Mouse (Mus musculus) lung, postnatal 25 days (tissue): ENCODE results near the gene Ugdh.
A peak's percentile ranks its signal among the peaks of the same experiment; 100 is the strongest.

Source experiments
- DNase-seq: peaks from one replicate; pipeline ENCODE4 v3.0.0; 2022; ENCODE audit warnings: low spot score

Ugdh gene

DNA sequence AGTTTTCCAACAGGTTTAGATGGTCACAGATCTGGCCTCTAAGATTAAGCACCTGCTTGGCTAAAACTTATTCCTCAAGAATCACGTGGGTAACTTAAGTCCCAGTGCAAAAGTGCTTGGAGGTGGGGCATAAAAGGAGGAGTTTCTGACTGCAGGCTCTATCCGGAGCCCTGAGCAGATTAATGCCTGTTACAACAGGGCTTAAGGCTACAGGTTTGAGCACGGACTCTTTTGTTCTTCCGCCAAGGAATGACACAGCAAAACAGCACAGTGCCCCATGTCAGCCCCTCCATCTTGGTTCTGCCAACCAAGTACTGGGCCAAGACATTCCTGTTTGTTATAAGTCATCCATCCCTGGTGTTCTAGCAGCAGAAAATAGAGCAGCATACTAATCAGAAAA, 7.4 kb downstream of the Ugdh start:
- DNase-seq, result peak; percentile 54

DNA sequence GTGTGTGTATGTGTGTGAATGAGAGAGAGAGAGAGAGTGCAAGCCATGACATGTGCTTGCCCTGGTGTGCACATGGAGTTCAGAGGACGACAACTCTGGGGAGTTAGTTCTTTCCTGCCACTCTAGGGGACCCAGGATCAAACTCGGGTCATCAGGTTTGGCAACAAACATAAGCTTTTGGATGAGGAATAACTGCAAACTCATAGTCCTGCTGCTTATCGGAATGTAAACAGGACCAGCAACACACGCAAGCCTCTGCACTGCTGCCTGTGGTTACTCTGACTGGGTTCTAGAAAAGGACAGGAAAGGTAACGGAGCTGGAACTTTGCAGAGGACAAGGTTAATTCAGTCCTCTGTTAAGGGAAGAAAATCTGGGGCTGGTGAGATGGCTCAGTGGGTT, 10.5 kb downstream of the Ugdh start:
- no peak for DNase-seq

- DNase-seq, result no peak
Observed at GRCm38 (mm10) chr5:65424215-65424614, 11.5 kb downstream of the Ugdh start.

DNA sequence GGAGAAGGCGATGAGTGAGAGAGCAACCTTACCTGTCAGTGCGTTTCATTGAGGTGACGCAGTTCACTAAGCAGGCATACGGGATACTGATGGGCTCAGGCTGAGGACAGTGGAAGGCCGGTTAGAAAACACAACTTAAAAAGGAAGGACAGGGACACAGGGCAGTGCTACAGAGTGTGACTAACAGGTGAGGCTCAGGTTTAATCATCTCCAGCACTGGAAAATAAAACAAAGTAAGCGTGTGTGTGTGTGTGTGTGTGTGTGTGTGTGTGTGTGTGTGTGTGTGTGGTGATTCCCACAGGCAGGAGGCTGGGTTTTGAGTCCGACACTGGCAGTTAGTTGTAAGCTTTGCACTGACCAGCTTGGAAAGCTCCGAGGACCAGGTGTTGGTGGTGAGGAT, 12.9 kb downstream of the Ugdh start:
- no peak for DNase-seq

- no peak for DNase-seq
Observed at GRCm38 (mm10) chr5:65420822-65421221, 14.9 kb downstream of the Ugdh start.

GRCm38 (mm10) chr5:65419136-65419535, 16.6 kb downstream of the Ugdh start:
- no peak for DNase-seq

- DNase-seq, result no peak
Observed at GRCm38 (mm10) chr5:65415653-65416458, 19.9 kb downstream of the Ugdh start.

DNA sequence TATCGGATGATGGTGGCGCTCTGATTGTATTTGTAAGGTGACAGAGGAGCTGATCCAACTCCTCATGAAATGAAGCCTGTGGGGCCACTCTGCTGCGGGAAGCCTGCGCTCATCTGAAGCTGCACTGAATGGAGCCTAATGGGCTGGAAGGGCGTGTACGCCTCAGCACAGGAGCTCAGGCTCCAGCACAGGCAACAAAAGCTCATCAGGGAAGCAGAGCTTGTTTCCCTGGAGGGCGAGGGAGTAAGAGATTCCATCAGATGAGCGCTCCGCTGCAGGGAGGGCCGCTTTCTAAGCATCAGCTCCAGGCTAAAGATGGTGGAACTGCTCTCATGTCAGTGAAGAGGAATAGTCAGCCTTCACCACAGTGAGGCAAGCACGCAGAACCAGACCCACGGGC, 27.8 kb downstream of the Ugdh start:
- no peak for DNase-seq

DNA sequence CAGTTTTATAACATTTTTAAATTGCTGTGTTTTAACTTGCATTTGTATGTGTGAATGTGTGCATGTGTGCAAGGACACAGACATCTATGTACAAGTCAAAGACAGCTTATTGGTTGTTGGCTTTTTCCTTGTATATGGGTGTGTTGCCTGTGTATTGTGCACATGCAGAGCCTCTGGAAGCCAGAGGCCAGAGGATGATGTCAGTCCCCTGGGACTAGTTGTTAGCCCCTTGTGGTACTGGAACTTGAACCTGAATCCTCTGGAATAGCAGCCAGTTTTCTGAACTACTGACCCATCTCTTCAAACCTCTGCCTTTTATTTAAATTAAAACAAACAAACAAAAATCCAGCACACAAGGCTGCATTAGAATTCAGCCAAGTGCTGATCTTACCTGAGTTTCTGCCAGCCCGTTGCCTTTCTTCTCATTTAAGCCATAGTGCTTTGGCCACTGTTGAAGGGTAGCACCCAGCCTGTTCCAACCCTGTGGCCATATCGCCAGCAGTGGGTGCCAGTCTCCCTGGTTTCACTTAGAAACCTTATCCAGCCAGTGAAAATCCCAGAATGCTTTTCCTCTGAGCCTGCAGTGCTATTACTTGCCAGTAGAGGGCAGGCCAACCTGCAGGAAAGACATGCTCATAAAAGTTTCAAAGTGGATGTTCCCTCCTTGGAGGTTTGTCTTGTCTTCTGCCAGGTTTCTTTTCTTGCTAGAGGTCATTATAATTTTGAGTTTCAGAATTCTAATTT, 34.3 kb downstream of the Ugdh start:
- DNase-seq, result peak; percentile 85

- DNase-seq, result no peak
Observed at GRCm38 (mm10) chr5:65394425-65394824, 41.3 kb downstream of the Ugdh start.

- DNase-seq, result no peak
Observed at GRCm38 (mm10) chr5:65391753-65392152, 44.0 kb downstream of the Ugdh start.

DNA sequence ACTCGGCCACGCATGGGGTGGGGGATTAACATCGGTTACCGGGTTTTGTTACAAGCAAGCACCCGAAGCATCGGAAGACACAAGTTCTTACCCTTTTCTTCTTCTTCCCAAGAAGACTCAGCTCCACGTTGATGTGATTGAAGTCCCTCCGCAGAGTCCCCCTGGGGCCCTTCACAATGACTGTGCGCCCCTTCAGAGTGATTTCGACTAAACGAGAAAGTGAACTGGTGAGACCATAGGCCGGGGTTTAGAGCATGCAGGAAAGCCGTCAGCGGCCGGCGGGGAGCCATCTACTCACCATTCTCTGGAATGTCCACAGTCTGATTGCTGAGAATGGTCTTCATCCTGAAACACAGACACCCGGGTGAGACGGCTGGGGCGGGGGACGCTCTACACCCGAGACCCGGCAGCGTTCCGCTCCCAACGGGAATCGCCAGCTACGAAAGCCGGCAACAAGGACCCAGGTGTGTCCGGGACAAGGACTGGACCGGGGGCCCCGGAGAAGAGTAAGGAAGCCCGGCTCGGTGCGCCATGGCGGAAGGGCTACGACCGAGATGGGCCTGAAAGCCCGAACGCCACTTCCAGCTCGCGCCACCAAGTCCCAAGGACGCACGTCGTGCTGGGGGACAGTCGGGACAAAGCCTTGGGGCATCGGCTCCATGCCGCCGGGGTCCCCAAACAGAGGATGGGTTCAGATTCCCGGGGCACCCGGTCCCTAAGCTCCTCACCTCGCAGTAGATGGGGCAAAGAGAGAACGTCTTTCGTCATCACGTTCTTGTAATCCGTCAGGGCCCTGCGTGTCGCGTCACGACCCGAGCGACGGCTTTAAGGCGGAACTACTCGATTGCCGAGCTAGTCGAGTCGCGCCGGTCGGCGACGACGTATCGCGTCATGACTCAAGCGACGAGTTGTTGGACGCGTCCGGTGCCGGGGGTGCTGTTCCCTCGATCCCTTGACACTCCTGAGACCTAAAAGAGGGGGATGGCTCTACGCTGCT, 44.8 kb downstream of the Ugdh start, which contains the start of the genes Rpl9 and Lias:
Rpl9 (minus strand) TSS at position 797 of the 997 bp plus-strand sequence.
Lias (plus strand) TSS at position 850 of the 997 bp plus-strand sequence.
- DNase-seq, result peak; percentile 98

DNA sequence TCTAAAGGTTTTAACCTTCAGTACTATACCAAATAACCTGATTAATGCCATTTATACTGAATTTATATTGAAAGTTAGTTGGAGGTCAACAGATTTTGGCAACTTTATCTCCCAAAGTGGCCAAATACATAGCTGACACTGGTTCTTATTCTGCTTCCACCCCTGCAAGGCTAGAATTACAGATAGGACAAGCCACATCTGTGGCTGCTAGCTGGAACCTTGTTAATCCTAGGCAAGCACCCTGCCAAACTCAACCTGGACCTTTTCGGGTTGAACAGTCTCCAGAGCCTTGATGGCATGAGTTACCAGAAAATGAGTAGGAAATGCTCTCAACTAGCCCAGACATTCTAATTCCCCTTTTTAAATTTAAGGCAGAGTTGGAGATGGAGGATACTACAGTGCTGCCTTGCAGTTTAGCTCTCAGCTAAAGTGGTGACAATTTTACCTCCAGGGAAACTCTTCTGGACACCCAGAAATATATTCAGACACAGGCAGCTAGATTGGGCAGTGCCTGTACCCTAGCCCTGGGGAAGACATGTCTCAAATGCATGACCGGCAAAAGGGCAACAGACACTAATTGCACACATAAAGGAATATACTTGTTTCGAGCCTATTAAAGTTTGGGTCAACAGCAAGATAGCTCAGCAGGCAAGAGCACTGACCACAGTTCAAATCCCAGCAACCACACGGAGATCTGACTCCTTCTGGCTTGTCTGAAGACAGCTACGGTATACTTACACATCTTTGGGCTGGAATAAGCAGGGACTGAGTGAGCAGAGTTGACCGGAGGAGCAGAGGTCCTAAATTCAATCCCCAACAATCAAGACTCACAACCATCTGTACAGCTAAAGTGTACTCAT, 48.5 kb downstream of the Ugdh start:
- no peak for DNase-seq

DNA sequence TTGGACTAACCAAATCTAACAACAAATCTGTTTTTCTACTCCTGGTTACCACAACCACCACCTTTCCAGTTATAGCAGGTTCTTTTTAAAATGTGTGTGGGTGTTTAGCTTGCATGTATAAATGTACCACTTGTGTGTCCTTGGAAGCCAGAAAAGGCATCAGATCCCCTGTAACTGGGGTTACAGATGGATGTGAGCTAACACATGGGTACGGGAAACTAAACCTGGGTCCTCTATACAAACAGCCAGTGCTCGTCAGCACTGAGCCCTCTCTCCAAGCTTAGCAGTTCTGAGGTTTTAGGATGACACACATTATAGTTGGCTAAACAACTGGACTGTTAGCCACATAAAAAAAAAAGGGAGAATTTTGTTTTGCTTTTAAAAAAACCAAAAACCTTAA, 50.0 kb downstream of the Ugdh start:
- DNase-seq, result no peak

GRCm38 (mm10) chr5:65374746-65375145, 61.0 kb downstream of the Ugdh start:
- no peak for DNase-seq

DNA sequence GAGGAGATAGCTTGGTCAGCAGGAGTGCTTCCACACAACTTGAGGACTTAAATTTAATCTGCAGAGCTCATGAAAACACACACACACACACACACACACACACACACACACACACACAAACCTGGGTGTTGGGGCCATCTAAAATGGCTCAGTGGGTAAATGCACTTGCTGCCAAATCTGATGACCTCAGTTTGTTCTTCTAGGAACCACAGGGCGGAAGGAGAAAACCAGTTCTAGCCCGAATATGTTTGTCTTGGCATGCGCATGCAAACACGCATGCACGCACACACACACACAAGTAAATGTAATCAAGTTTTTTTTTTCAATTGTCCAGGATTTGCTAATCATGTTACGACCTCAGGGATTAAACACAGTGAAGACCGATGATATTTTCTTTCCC, 64.2 kb downstream of the Ugdh start:
- DNase-seq, result no peak

- no peak for DNase-seq
Observed at GRCm38 (mm10) chr5:65367837-65368236, 67.9 kb downstream of the Ugdh start.
